Mouse (Mus musculus): Measurements from ENCODE around the gene Ttc30a2. TPM values are rescaled to one million over a fixed set of nuclear protein-coding genes. Genes with fewer than 3 reads are reported as not detected.
A peak's percentile ranks its signal among the peaks of the same experiment; 100 is the strongest.

Gene Ttc30a2
- polyA plus RNA-seq, 1 experiment from 2014 or later: 0.39 TPM

DNA sequence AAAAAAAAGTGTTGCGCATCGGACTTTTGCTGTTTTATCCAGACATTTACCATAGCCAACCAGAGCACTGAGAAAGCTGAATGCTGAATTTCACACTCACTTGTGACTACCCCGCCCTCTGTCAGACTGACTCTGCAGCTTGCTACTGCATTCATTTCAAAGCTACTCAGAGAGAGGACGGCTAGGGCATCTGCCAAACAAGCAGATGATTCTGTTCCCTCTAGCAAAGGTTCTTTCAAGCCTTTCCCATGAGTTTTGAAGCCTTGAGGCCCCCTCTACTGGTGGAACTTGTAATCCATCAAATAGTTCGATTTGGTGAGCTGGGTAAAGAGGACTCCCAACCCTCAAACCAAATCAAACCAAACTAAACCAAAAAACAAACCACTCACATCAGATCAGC, 13.0 kb downstream of the Ttc30a2 start:
- WGBS: 25% methylated on average over 5 of the region's 5 CpGs
- peak; percentile 51 for DNase-seq (ENCODE audit: low spot score)
- Histone ChIP-seq H3K9me3 (replicated peaks) (no peaks in the 10 kb centered on the region), H3K36me3 (no peaks in the 10 kb centered on the region), H3K27me3 (ENCODE audit: low read depth, poor library complexity, severe bottlenecking) (0 out of 2 replicates have a peak, but pooled peaks cover 4% of the 10 kb centered on the region), H3K27ac (replicated peaks) (peak overlapping the region; percentile 24; the same call in 1 of the 2 replicates), H3K4me1 (peaks cover 41% of the 10 kb centered on the region), H3K4me3 (peak overlapping the region; percentile 28)

DNA sequence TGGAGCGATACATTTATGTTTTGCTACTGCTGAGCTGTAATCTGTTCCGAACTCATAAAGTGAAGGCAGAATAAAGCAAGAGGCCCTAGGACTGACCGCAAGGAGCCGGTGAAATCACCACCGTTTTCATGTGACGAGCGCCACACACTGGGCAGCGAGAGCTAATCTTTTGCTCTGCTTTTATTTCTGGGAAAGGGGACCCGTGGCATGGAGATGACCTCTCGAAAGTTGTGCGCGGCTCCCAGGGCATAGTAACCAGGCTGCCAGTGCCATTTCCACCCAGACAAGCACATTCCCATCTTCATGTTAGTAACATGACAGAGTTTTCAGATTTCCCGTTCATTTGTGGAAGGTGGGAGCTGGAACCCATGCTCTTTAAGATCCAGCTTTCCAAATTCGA, 13.5 kb downstream of the Ttc30a2 start:
- Histone ChIP-seq H3K27ac (replicated peaks) (peak overlapping the region; percentile 24; the same call in 1 of the 2 replicates), H3K4me3 (peak overlapping the region; percentile 28), H3K4me1 (peaks cover 45% of the 10 kb centered on the region), H3K36me3 (no peaks in the 10 kb centered on the region), H3K27me3 (ENCODE audit: low read depth, poor library complexity, severe bottlenecking) (0 out of 2 replicates have a peak, but pooled peaks cover 4% of the 10 kb centered on the region), H3K9me3 (replicated peaks) (no peaks in the 10 kb centered on the region)
- peak; percentile 71 for DNase-seq (ENCODE audit: low spot score)
- 14% methylated on average over 14 of the region's 14 CpGs for WGBS

DNA sequence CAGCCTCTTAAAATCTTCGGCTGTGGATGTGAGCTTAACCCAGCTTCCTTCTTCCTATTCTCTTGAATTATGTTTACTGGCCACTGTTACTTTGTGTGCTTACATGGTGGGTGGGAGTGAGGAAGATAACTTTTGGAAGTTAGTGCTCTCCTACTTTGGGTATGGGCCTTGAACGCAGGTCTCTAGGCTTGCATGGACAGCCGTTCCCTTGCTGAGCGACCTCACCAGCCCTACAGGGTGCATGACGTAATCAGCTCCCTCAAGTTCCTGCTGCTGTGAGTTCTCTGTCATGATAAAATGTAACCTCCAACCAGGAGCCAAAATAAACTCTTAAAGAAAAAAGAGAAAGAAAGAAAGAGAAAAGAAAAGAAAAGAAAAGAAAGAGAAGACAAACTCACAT, 13.9 kb downstream of the Ttc30a2 start:
- no peaks in the 10 kb centered on the region for H3K36me3 ChIP-seq
- 0 out of 2 replicates have a peak, but pooled peaks cover 4% of the 10 kb centered on the region for H3K27me3 ChIP-seq (ENCODE audit: low read depth, poor library complexity, severe bottlenecking)
- H3K4me3 ChIP-seq: no peak overlapping the region
- 74% methylated on average over 5 of the region's 5 CpGs for WGBS
- H3K9me3 ChIP-seq (replicated peaks): no peaks in the 10 kb centered on the region
- peak overlapping the region; percentile 43 for H3K27ac ChIP-seq (replicated peaks)
- no peak for DNase-seq (ENCODE audit: low spot score)
- H3K4me1 ChIP-seq: peaks cover 50% of the 10 kb centered on the region

DNA sequence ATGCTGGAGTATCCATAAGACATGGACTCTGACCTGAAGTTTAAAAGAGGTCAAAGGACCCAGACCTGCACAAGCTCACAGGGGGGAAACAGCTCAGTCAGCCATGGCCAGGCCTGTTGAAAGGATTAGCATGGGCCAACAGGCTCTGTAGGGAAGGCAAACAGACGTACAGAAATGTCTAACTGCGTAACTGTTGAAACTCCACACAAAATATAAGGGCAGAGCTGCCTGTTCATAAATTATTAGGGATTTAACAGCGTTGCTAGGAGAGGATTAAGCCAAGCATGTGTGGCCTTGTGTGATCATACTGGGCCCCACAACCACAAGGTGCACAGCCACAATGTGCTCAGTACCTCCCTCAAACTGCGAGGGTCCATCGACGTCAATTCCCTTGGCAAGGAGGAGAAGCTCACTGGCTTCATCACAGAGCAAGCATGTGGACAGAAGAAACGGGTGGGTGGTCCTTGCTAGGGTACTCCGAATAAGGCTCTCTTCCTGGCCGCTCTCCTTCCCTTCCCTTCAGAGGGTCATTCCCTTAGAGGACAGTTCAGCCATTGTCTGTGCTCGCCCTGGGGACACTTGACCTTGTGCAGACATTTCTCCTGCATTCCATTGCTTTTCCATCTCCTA, 14.6 kb downstream of the Ttc30a2 start:
- H3K27ac ChIP-seq (replicated peaks): peak overlapping the region; percentile 65
- 54% methylated on average over 10 of the region's 10 CpGs for WGBS
- H3K4me3 ChIP-seq: no peak overlapping the region

DNA sequence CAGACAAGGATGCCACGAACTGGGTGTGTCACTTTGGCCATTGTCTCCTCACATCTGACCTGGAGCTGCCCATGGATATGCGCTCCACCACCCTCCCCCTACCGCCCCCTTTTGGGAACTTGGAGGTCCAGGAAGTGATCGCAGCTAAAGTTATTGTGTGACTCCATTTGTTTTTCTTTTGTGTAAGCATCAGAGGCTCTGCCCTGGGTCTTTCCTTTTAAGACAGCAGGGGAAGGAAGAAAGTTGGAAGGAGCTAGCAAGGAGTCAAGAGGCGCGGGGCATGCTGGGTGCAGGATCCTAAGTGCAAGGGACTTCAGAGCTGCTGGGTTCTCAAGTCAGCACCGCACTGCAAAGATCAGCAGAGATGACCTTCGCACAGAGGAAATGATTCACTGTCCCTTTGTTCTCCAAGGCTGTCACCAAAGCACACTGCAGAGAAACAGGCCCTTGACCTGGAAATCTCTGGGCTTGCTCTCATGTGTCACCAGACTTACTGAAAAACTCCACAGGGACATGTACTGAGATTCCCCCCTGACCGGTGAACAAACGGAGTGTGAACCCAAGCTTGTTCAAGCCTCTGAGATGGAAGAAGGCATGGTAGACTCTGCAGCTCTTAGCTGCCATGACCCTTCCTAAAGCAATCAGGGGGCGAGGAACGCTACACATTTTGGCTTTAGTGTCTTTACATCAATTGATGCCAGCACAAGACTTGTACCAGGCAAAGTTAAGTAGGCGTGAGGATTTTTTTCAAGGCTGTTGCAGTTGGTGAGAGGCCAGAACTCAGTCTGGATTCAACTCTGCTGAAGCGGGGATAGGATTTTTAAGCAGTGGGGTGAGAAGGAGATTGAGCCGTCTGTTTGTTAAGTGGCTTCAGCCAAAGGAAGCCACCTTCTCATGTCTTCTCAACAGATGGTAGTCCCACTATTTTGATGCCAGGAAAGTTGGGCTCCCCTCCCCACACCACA, 17.3 kb downstream of the Ttc30a2 start:
- Histone ChIP-seq H3K27me3 (ENCODE audit: low read depth, poor library complexity, severe bottlenecking) (0 out of 2 replicates have a peak, but pooled peaks cover 4% of the 10 kb centered on the region), H3K4me1 (peaks cover 59% of the 10 kb centered on the region), H3K9me3 (replicated peaks) (no peaks in the 10 kb centered on the region), H3K4me3 (peak overlapping the region; percentile 42), H3K27ac (replicated peaks) (peak overlapping the region; percentile 82), H3K36me3 (no peaks in the 10 kb centered on the region)
- DNase-seq (ENCODE audit: low spot score): peak; percentile 48
- 49% methylated on average over 15 of the region's 15 CpGs for WGBS

More for the DNA sequence above, 14.6 kb downstream of the Ttc30a2 start:
- H3K36me3 ChIP-seq: no peaks in the 10 kb centered on the region
- H3K4me1 ChIP-seq: peaks cover 57% of the 10 kb centered on the region
- DNase-seq (ENCODE audit: low spot score): peak; percentile 48
- H3K27me3 ChIP-seq (ENCODE audit: low read depth, poor library complexity, severe bottlenecking): 0 out of 2 replicates have a peak, but pooled peaks cover 4% of the 10 kb centered on the region
- H3K9me3 ChIP-seq (replicated peaks): no peaks in the 10 kb centered on the region

DNA sequence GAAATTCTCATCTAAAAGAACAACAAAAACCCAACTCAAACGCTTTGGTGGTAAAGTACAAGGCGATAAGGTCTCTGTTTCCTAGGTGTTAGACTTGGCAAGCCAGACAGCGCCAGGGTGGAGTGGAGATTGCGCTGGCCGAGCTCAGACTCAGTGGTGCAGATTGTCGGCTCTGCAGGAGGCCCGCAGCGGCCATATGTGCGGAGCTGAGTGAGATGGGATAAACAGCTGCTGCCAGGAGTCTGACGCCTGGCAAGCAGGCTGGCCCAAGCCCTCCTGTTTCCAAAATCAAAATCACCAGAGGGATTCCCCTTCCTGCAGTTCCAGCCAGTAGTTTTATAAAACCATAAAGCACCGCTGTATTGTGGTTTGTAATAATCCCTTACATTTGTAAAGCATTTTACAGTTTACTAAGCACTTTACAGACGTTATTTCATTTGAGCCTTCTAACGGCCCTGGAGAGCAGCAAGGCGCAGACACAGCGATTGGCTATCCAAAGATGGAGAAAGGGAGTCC, 18.1 kb downstream of the Ttc30a2 start:
- 6% methylated on average over 15 of the region's 15 CpGs for WGBS
- DNase-seq (ENCODE audit: low spot score): peak; percentile 58
- H3K27ac ChIP-seq (replicated peaks): peak overlapping the region; percentile 82
- no peaks in the 10 kb centered on the region for H3K36me3 ChIP-seq
- H3K4me1 ChIP-seq: peaks cover 60% of the 10 kb centered on the region
- no peaks in the 10 kb centered on the region for H3K9me3 ChIP-seq (replicated peaks)
- peak overlapping the region; percentile 42 for H3K4me3 ChIP-seq
- H3K27me3 ChIP-seq (ENCODE audit: low read depth, poor library complexity, severe bottlenecking): 0 out of 2 replicates have a peak, but pooled peaks cover 4% of the 10 kb centered on the region

DNA sequence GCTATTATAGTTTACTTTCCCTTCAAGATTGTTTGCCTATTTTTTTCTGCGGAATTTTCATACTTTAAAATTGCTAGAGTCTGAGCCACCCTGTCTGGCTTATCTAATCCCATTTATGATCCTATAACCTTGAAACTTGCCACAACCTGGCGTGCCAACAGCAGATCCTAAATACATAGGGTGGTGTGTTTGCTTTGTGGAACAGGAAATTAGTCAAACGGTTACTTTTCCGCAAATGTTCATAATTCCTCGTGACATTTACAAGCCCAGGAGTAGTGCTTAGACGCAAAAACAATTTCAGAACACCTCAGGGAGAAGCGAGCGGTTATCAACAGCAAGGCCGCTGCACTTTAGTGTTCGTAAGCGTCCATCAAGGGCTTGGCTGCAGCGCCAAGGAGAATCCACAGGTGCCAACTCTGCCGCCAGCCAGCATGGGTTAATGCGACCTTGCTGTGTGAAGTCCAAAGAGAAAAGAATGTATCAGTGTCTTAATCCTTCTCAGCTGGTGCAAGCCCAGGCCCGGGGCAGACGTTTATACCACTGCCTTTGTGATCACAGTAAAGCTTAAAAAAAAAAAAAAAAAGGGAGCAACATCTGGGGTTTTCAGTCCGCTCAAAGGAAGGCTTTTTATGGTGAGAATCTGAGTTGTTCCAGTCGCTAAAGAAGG, 18.7 kb downstream of the Ttc30a2 start:
- Histone ChIP-seq H3K27me3 (ENCODE audit: low read depth, poor library complexity, severe bottlenecking) (0 out of 2 replicates have a peak, but pooled peaks cover 4% of the 10 kb centered on the region), H3K4me1 (peaks cover 55% of the 10 kb centered on the region), H3K36me3 (no peaks in the 10 kb centered on the region), H3K4me3 (peak overlapping the region; percentile 42), H3K9me3 (replicated peaks) (no peaks in the 10 kb centered on the region), H3K27ac (replicated peaks) (peak overlapping the region; percentile 82)
- WGBS: 30% methylated on average over 18 of the region's 18 CpGs
- DNase-seq (ENCODE audit: low spot score): peak; percentile 61

DNA sequence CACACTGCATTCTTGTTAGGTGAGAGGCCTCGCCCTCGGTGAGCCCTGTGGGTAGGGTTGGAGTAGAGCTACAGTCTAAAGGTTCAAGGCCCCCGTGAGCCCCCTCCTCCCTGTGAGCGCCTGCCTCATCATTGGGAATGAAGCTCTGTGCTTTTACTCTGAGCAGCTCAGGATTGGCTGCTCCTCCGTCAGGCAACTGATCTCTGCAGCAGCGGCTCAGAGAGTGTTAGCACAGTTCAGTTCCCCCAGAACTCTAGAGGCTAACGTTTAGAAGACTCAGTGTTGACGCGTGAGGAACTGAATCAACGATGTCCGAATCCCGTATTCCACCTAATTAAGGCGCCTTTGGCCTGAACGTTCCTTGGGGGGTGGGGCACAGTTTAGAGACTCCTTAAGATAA, 22.3 kb downstream of the Ttc30a2 start:
- H3K27ac ChIP-seq (replicated peaks): no peak overlapping the region
- H3K4me3 ChIP-seq: no peak overlapping the region
- WGBS: 47% methylated on average over 14 of the region's 14 CpGs
- H3K4me1 ChIP-seq: peaks cover 28% of the 10 kb centered on the region
- 0 out of 2 replicates have a peak, but pooled peaks cover 4% of the 10 kb centered on the region for H3K27me3 ChIP-seq (ENCODE audit: low read depth, poor library complexity, severe bottlenecking)
- H3K36me3 ChIP-seq: no peaks in the 10 kb centered on the region
- DNase-seq (ENCODE audit: low spot score): no peak
- H3K9me3 ChIP-seq (replicated peaks): no peaks in the 10 kb centered on the region

DNA sequence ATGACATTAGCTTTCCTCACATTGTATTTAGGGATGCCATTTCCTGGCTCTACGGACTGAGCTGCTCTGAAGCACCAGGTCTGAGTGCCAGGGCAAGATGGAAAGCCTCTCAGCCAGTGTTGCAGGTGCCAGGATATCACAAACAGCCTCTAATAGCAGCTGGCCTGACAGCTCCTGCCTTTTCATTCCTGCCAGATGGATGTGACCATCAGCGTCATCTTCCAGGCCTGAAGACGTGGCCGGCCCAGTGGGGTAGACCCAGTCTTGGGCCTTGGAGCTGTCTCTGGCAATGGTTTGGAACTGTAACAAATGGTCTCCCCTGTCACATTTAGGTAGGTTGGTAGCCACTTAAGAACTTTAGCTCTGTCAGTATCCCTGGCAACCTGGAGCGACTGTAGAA, 24.6 kb downstream of the Ttc30a2 start:
- Histone ChIP-seq H3K4me1 (peaks cover 4% of the 10 kb centered on the region), H3K36me3 (no peaks in the 10 kb centered on the region), H3K4me3 (no peak overlapping the region), H3K27ac (replicated peaks) (no peak overlapping the region), H3K9me3 (replicated peaks) (no peaks in the 10 kb centered on the region), H3K27me3 (ENCODE audit: low read depth, poor library complexity, severe bottlenecking) (no peaks in the 10 kb centered on the region)
- 98% methylated on average over 5 of the region's 5 CpGs for WGBS
- no peak for DNase-seq (ENCODE audit: low spot score)

DNA sequence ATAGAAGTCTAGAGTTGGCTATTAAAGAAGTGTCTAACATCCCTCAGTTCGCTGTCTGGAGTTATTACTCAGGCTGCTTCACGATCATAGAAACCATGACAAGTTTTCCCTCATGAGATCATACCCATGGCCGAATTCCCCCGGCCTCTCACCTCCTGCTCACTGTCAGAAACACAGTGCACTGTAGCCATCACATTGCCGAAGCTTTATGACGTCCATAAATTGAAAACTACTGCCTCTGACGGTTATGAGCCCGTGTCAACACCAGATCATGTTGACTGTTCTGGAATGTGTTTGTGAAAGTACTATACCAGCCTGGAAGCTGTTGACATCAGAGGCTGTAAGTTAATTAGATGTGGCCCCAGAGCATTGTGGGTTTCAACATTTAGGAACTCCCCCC, 27.3 kb downstream of the Ttc30a2 start:
- Histone ChIP-seq H3K27ac (replicated peaks) (no peak overlapping the region), H3K27me3 (ENCODE audit: low read depth, poor library complexity, severe bottlenecking) (no peaks in the 10 kb centered on the region), H3K36me3 (no peaks in the 10 kb centered on the region), H3K4me3 (no peak overlapping the region), H3K4me1 (0 out of 2 replicates have a peak, but pooled peaks cover 2% of the 10 kb centered on the region), H3K9me3 (replicated peaks) (no peaks in the 10 kb centered on the region)
- 93% methylated on average over 8 of the region's 8 CpGs for WGBS
- DNase-seq (ENCODE audit: low spot score): no peak

DNA sequence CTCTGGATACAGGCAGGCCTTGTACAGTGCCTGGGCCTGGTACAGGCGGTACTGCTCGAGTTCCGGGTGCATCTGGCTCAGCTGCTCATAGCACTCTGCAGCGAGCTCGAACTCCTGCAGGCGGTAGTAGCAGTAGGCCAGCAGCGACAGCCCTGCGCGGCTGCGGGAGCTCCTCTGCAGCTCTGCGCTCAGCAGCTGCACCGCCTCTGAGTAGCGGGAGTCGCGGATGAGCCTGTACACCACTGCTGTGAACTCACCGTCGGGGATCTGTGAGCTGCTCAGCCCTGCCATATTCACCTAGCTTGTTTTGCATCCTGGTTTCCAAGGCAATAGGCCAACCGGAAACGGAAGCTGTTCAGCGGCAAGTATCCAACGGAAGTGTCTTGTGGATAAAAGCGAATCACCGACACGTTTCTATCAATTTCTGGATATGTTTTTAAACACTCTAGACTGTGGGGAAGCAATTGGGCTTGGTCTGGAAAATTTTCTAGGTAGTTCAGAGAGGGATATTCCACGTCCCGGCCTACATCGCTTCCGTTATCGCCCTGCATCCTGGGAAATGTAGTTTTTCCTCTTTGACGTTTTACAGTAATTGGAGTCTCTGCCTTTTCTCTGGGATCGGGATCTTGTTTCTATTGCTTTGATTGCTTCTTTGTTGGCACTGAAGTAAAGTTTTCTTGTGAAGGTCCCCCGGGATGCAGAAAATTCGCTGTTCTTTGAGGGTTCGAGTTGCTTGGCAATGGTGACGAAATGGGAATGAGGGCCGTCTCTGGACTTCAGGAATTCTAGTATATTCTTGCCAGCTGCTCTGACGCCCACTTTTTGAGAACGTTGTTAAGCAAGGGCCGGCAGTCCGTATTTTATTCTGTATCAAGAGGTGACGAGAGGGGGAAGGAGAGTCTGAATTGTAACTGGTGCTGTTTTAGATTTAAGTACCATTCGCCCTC, 39.6 kb downstream of the Ttc30a2 start, which contains the start of gene Ttc30b:
Ttc30b (minus strand) TSS at position 469 of the 947 bp plus-strand sequence.
- 5% methylated on average over 35 of the region's 42 CpGs for WGBS
- H3K9me3 ChIP-seq (replicated peaks): no peaks in the 10 kb centered on the region
- H3K27ac ChIP-seq (replicated peaks): peak within 1 kb of the TSS; percentile 93
- H3K36me3 ChIP-seq: no peaks in the 10 kb centered on the region
- H3K27me3 ChIP-seq (ENCODE audit: low read depth, poor library complexity, severe bottlenecking): no peaks in the 10 kb centered on the region
- peak within 1 kb of the TSS; percentile 66 for H3K4me3 ChIP-seq
- peak; percentile 83 for DNase-seq (ENCODE audit: low spot score)
- peaks cover 12% of the 10 kb centered on the region for H3K4me1 ChIP-seq
